Mouse (Mus musculus) midbrain, embryonic 12.5 days (tissue): ENCODE results near the gene Pipox. TPM values are rescaled to one million over a fixed set of nuclear protein-coding genes. Genes with fewer than 3 reads are reported as not detected.

Source experiments
- ATAC-seq: fragments of 200-750 bp; cut with Nextera tagmentation; 2 replicates; pipeline ENCODE4 v1.8.0; 2017; ENCODE audit warnings: low read depth, moderate TSS enrichment, moderate library complexity; ENCODE audit not compliant: low FRiP score
- H3K27ac ChIP-seq: fragments of 300-500 bp; sonication (generic); replicated peaks from 2 replicates; pipeline ENCODE4 v1.5.1; 2016; ENCODE audit warnings: mild to moderate bottlenecking
- H3K27me3 ChIP-seq: fragments of 300-500 bp; sonication (generic); 2 replicates; pipeline ENCODE4 v1.6.1; 2016; ENCODE audit warnings: mild to moderate bottlenecking
- H3K36me3 ChIP-seq: fragments of 300-500 bp; sonication (generic); 2 replicates; pipeline ENCODE4 v1.6.1; 2016
- H3K4me1 ChIP-seq: fragments of 300-500 bp; sonication (generic); 2 replicates; pipeline ENCODE4 v1.6.1; 2016
- H3K4me2 ChIP-seq: fragments of 300-500 bp; sonication (generic); replicated peaks from 2 replicates; pipeline ENCODE4 v1.6.1; 2016; ENCODE audit warnings: mild to moderate bottlenecking, moderate library complexity
- H3K4me3 ChIP-seq: fragments of 300-500 bp; sonication (generic); 2 replicates; pipeline ENCODE4 v1.5.1; 2016; ENCODE audit warnings: mild to moderate bottlenecking
- H3K9ac ChIP-seq: fragments of 300-500 bp; sonication (generic); replicated peaks from 2 replicates; pipeline ENCODE4 v1.6.1; 2016; ENCODE audit warnings: mild to moderate bottlenecking, moderate library complexity
- H3K9me3 ChIP-seq: fragments of 300-500 bp; sonication (generic); 2 replicates; pipeline ENCODE4 v1.6.1; 2016; ENCODE audit warnings: mild to moderate bottlenecking
- WGBS: fragments of 180-500 bp; shearing (Covaris S2); methylation state at CpG from one replicate; pipeline ENCODE4 v1.1.7; 2016; 5-methylcytosine and 5-hydroxymethylcytosine counted together
- polyA plus RNA-seq: library from polyadenylated mRNA; unstranded; fragments of >200 nt; fragmentation: Nextera tagmentation; extraction: Ambion mirVana; gene quantifications from 2 replicates; pipeline ENCODE4 v1.2.1, GENCODE M21; 2016

The Pipox gene
- polyA plus RNA-seq, 1 experiment from 2014 or later, result 12.0 TPM

- no peak for ATAC-seq
- Histone ChIP-seq H3K4me2 (no peak overlapping the region), H3K4me3 (no peak overlapping the region), H3K27ac (no peak overlapping the region), H3K27me3 (peaks cover 30% of the 10 kb centered on the region), H3K4me1 (peaks cover 66% of the 10 kb centered on the region), H3K9me3 (no peaks in the 10 kb centered on the region), H3K9ac (no peak overlapping the region), H3K36me3 (peaks cover 58% of the 10 kb centered on the region)
- 96% methylated on average over 17 of the region's 17 CpGs for WGBS
These were observed 40.8 kb downstream of the Pipox start for GRCm38 (mm10) chr11:77852941-77853668.

DNA sequence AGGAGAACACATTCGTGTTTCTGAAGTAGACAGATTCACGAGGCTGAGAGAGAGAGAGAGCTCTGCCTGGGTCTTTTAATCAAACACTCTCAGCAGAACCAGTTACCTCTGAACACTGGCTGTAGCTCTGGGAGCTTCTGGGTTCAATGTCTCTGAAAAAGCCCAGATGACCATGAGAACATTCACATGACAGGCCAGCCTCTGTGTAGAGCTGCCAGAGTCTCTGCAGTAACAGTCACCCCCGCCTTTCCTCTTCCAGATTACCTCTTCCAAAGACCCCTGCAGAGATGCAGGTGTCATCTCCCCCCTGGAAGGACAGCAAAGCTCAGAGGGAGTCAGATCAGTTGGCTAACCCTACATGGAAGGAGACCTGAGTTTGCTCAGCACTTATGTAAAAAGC lies 41.7 kb downstream of the Pipox start:
- Histone ChIP-seq H3K36me3 (peaks cover 58% of the 10 kb centered on the region), H3K27me3 (peaks cover 29% of the 10 kb centered on the region), H3K27ac (no peak overlapping the region), H3K4me3 (no peak overlapping the region), H3K4me1 (peaks cover 66% of the 10 kb centered on the region), H3K4me2 (no peak overlapping the region), H3K9ac (no peak overlapping the region), H3K9me3 (no peaks in the 10 kb centered on the region)
- 66% methylated on average over 3 of the region's 3 CpGs for WGBS
- ATAC-seq, result no peak

DNA sequence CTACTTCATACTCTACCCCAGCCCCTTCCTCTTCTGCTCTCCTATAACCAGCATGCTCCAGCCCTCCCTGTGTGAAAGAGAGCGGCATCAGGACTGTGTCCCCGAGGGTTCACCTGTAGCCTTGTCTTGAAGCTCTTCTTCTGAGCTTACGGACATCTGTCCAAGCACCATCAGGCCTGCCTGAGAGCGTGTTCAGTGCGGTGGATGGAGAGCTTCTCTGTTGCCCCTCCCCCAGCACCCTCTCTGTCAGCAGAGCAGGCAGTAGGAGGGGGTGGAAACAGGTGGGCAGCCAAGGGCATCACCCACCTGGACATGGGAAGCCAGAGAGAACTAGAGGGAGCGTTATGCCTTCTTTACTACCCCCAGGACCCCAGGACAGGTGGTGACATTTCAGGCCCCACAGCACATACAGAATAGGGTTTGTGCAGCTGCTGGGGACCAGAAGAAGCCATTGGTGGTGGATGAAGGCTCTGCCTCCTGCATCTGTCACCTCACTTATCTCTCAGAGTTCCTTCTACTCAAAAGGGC lies 42.3 kb downstream of the Pipox start:
- no peak overlapping the region for H3K4me3 ChIP-seq
- peaks cover 59% of the 10 kb centered on the region for H3K36me3 ChIP-seq
- peak; percentile 36; the same call in 1 of the 2 replicates for ATAC-seq
- H3K9ac ChIP-seq, result no peak overlapping the region
- peaks cover 65% of the 10 kb centered on the region for H3K4me1 ChIP-seq
- H3K4me2 ChIP-seq, result peak overlapping the region; percentile 41
- H3K27ac ChIP-seq, result peak overlapping the region; percentile 90
- no peaks in the 10 kb centered on the region for H3K9me3 ChIP-seq
- WGBS, result 68% methylated on average over 6 of the region's 6 CpGs
- peaks cover 31% of the 10 kb centered on the region for H3K27me3 ChIP-seq

DNA sequence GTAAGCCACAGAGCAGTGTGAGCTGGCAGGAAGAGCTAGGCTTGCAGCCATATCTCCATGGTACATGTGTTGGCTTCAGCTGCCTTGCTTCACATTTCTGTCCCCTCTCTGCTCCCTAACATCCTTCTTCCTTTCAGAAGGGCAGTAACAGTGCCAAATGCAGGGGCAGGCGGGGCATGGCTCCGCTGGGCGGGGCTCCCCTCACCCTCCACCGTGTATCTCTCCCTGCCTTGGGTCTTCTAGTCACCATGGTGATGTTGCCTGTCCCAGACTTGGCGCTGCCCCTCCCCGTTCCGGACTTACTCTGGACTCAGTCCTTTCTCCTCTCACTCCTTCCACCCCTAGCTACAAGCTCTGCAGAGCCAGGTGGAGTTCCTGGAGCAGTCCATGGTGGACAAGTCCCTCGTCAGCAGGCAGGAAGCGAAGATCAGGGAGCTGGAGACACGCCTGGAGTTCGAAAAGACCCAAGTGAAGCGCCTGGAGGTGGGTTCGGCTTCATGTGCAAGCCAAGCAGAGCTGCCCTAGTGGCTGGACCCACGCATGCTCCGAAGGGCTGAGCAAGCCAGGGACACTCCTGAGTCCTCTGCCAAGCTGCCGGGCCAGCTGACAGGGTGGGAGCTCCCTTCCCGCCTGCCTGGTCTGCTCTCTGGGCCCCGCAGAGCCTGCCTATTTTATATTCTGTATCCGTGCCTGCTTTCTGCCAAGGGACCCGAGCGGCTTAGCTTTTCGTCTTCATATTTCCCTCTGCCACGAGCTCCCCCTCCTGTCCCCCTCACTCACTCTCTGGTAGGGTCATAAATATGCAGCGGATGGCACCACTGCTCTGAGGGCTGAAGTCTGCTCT lies 43.3 kb downstream of the Pipox start:
- peak overlapping the region; percentile 90 for H3K27ac ChIP-seq
- WGBS, result 37% methylated on average over 24 of the region's 24 CpGs
- peaks cover 34% of the 10 kb centered on the region for H3K27me3 ChIP-seq
- peak; percentile 87 for ATAC-seq
- H3K4me1 ChIP-seq, result peaks cover 62% of the 10 kb centered on the region
- H3K36me3 ChIP-seq, result peaks cover 68% of the 10 kb centered on the region
- H3K9ac ChIP-seq, result peak overlapping the region; percentile 34; the same call in 1 of the 2 replicates
- peak overlapping the region; percentile 41 for H3K4me2 ChIP-seq
- H3K9me3 ChIP-seq, result no peaks in the 10 kb centered on the region
- 0 out of 2 replicates have a peak overlapping the region, but pooled peaks have one; percentile 9 for H3K4me3 ChIP-seq

GRCm38 (mm10) chr11:77849151-77849550 lies 44.7 kb downstream of the Pipox start:
- peaks cover 78% of the 10 kb centered on the region for H3K36me3 ChIP-seq
- no peak overlapping the region for H3K9ac ChIP-seq
- 75% methylated on average over 7 of the region's 7 CpGs for WGBS
- no peak overlapping the region for H3K4me2 ChIP-seq
- H3K4me1 ChIP-seq, result peaks cover 53% of the 10 kb centered on the region
- no peak for ATAC-seq
- no peaks in the 10 kb centered on the region for H3K9me3 ChIP-seq
- H3K4me3 ChIP-seq, result no peak overlapping the region
- peaks cover 34% of the 10 kb centered on the region for H3K27me3 ChIP-seq
- no peak overlapping the region for H3K27ac ChIP-seq

- no peak overlapping the region for H3K9ac ChIP-seq
- H3K9me3 ChIP-seq, result no peaks in the 10 kb centered on the region
- no peak overlapping the region for H3K4me3 ChIP-seq
- peaks cover 78% of the 10 kb centered on the region for H3K36me3 ChIP-seq
- WGBS, result 17% methylated on average over 5 of the region's 5 CpGs
- peaks cover 56% of the 10 kb centered on the region for H3K4me1 ChIP-seq
- H3K27me3 ChIP-seq, result peaks cover 24% of the 10 kb centered on the region
- peak overlapping the region; percentile 66 for H3K27ac ChIP-seq
- ATAC-seq, result no peak
- H3K4me2 ChIP-seq, result no peak overlapping the region
These were observed 45.8 kb downstream of the Pipox start for GRCm38 (mm10) chr11:77848131-77848530.

DNA sequence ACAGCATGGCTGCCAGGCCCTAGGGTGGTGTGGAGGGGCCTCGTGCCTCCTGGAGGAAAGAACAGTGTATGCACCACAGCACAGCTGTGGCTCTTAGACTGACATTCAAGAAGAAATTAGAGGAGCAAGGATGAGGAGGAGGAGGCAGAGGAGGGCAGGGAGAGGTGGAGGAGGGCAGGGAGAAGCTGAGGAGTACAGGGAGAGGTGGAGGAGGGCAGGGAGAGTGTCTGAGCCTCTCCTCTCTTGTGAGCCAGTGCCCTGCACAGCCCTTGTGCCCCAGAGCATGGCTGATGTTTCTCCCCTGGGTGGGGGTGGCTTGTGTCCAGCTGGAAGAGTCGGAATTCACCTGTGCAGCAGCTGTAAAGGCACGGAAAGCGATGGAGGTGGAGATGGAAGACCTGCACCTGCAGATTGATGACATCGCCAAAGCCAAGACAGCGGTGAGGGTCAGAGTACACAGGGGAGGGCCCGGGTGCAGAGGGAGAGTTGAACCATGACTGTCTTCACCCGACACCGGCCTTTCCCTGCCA lies 46.2 kb downstream of the Pipox start:
- H3K27ac ChIP-seq, result peak overlapping the region; percentile 66
- H3K36me3 ChIP-seq, result peaks cover 79% of the 10 kb centered on the region
- peaks cover 24% of the 10 kb centered on the region for H3K27me3 ChIP-seq
- peaks cover 56% of the 10 kb centered on the region for H3K4me1 ChIP-seq
- ATAC-seq, result no peak
- H3K4me2 ChIP-seq, result no peak overlapping the region
- no peak overlapping the region for H3K4me3 ChIP-seq
- 0 out of 2 replicates have a peak overlapping the region, but pooled peaks have one; percentile 24 for H3K9ac ChIP-seq
- H3K9me3 ChIP-seq, result no peaks in the 10 kb centered on the region
- 53% methylated on average over 9 of the region's 9 CpGs for WGBS

DNA sequence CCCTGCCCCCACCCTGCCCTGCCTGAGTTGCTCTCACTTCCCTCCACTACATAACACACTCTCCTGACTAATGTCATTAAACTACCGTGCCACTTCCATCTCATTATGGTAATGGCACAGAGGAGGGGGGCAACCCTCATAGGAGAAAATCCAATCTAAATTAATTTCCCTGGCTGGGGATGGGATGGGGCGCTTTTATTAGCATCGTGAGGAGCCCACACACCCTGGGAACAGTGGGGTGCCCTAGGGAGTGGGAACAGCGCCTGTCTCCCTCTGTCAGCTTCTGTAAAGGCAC lies 50.0 kb downstream of the Pipox start:
- H3K9me3 ChIP-seq, result no peaks in the 10 kb centered on the region
- WGBS, result 41% methylated on average over 4 of the region's 4 CpGs
- H3K27me3 ChIP-seq, result peaks cover 23% of the 10 kb centered on the region
- peaks cover 94% of the 10 kb centered on the region for H3K36me3 ChIP-seq
- no peak overlapping the region for H3K4me2 ChIP-seq
- H3K9ac ChIP-seq, result no peak overlapping the region
- no peak overlapping the region for H3K4me3 ChIP-seq
- no peak for ATAC-seq
- peaks cover 28% of the 10 kb centered on the region for H3K4me1 ChIP-seq
- H3K27ac ChIP-seq, result no peak overlapping the region

GRCm38 (mm10) chr11:77843068-77843905 lies 50.6 kb downstream of the Pipox start:
- Histone ChIP-seq H3K9me3 (no peaks in the 10 kb centered on the region), H3K4me3 (no peak overlapping the region), H3K36me3 (peaks cover 97% of the 10 kb centered on the region), H3K4me2 (no peak overlapping the region), H3K27ac (no peak overlapping the region), H3K9ac (no peak overlapping the region; the same call in 1 of the 2 replicates), H3K27me3 (peaks cover 23% of the 10 kb centered on the region), H3K4me1 (peaks cover 23% of the 10 kb centered on the region)
- WGBS, result 90% methylated on average over 21 of the region's 21 CpGs
- ATAC-seq, result no peak

- Histone ChIP-seq H3K9ac (no peak overlapping the region), H3K4me3 (no peak overlapping the region), H3K4me1 (peaks cover 18% of the 10 kb centered on the region; the same call in 1 of the 2 replicates), H3K27ac (0 out of 2 replicates have a peak overlapping the region, but pooled peaks have one; percentile 3), H3K27me3 (peaks cover 11% of the 10 kb centered on the region), H3K9me3 (no peaks in the 10 kb centered on the region), H3K36me3 (peaks cover 97% of the 10 kb centered on the region), H3K4me2 (no peak overlapping the region)
- 88% methylated on average over 16 of the region's 16 CpGs for whole genome bisulfite sequencing
- ATAC-seq, result no peak
These were observed 53.2 kb downstream of the Pipox start for GRCm38 (mm10) chr11:77840523-77841245.

DNA sequence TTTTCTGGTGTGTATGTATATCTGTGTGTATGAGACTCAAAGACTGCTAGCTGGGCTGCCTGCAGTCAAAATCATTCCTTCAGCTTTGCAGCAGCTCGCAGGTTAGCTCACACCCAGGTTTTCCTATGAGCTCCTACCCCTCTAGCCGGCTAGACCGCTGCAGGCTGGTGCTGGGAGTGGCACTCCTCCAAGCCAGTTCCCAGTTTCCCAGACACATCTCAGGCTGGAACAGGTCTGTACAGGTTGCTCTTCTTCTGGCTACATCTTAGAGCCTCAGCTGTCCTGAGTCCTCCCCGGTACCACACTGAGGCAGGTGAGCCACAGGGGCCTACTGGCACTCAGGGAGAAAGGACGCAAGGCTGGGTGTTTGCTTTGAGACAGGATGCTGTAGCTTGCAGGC lies 56.0 kb downstream of the Pipox start:
- Histone ChIP-seq H3K4me3 (no peak overlapping the region), H3K4me1 (peaks cover 9% of the 10 kb centered on the region; the same call in 1 of the 2 replicates), H3K9me3 (no peaks in the 10 kb centered on the region), H3K9ac (no peak overlapping the region), H3K27me3 (peaks cover 11% of the 10 kb centered on the region), H3K4me2 (no peak overlapping the region), H3K27ac (no peak overlapping the region), H3K36me3 (peaks cover 95% of the 10 kb centered on the region)
- ATAC-seq, result no peak
- WGBS, result 84% methylated on average over 5 of the region's 5 CpGs
